Comparison of ENCODE assay signal across 8 mouse cellular contexts in the genomic region with DNA sequence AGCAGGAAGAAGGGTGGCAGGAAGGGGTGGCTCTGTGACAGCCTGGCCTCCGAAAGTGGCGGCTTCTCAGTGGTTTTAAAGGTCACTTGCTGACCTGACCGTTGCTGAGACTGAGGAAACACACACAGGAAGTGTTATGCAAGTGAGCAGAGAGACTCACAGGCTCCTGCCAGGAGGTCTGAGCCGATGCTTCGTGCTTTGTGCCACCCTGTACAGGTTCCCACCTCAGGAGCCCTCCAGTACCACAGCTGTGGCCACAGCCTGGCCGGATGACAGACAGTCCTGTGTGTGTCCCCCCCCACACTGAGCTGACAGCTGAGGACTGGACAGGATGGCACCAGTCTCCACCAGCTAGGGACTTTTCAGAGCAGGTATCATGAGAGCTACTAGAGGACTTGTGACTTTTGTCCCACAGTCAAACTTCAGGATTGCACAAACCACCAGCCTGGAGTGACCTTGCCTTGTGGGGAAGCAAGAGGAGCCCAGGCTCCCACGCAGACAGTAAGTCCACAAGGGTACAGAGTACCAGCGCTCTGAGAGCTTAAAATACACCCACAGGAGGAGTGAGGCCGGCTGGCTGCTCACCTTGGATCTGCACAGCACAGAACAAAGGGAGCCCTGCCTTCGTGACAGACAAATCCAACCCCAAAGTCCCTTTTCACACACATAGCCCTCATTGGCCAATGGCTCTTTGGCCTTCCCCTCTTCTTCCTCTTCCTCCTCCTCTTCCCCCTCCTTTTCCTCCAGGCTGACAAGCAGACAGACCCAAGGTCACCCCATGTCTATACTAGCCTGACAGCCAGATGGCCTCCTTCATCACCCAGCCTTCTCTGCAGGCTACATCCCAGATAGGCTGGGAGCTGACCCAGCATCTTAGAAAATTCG.
DNase-seq lines count a peak whose midpoint lies in the region; ATAC-seq lines count a peak whose summit lies in the region.

No protein-coding gene starts in this region.

- no peak overlapping the region for H3K4me3 ChIP-seq in embryonic facial prominence, embryonic 12.5 days
- H3K4me3 ChIP-seq in liver, embryonic 11.5 days (ENCODE audit: low read depth, low read length), result no peak overlapping the region
- no peak overlapping the region for H3K4me3 ChIP-seq in neural tube, embryonic 15.5 days (replicated peaks)

- H3K27ac ChIP-seq in embryonic facial prominence, embryonic 12.5 days, result 0 out of 2 replicates have a peak overlapping the region, but pooled peaks have one; percentile 23
- peak overlapping the region; percentile 80 for H3K27ac ChIP-seq in liver, embryonic 11.5 days (ENCODE audit: low read depth, low read length)
- peak overlapping the region; percentile 13; the same call in 1 of the 2 replicates for H3K27ac ChIP-seq in neural tube, embryonic 15.5 days (replicated peaks)

- no peaks in the 10 kb centered on the region for H3K4me1 ChIP-seq in embryonic facial prominence, embryonic 12.5 days
- H3K4me1 ChIP-seq in liver, embryonic 11.5 days (replicated peaks; ENCODE audit: control insufficient read depth, insufficient read depth, low read length), result peaks cover 12% of the 10 kb centered on the region
- no peaks in the 10 kb centered on the region for H3K4me1 ChIP-seq in neural tube, embryonic 15.5 days

- ATAC-seq in embryonic facial prominence, embryonic 12.5 days (ENCODE audit: insufficient number of reproducible peaks, insufficient read depth, low FRiP score, low TSS enrichment), result 0 out of 2 replicates have a peak, but pooled peaks have one; percentile 31
- ATAC-seq in hematopoietic stem cell, adult 5-6 weeks (replicated peaks in 1 of 2; ENCODE audit: insufficient read depth in 1 of 2, low FRiP score in 2 of 2, low TSS enrichment in 1 of 2, low read depth in 1 of 2, poor library complexity in 2 of 2, severe bottlenecking in 2 of 2), result peak; percentile 92
- ATAC-seq in liver, embryonic 11.5 days (replicated peaks; ENCODE audit: low FRiP score), result peak; percentile 60
- ATAC-seq in neural tube, embryonic 15.5 days (ENCODE audit: low FRiP score), result no peak
- ATAC-seq in frontal cortex, adult (ENCODE audit: low TSS enrichment), result no peak

- H3K4me2 ChIP-seq in embryonic facial prominence, embryonic 12.5 days (replicated peaks), result no peak overlapping the region
- H3K4me2 ChIP-seq in liver, embryonic 11.5 days, result 0 out of 2 replicates have a peak overlapping the region, but pooled peaks have one; percentile 11
- no peak overlapping the region for H3K4me2 ChIP-seq in neural tube, embryonic 15.5 days

- H3K27me3 ChIP-seq in embryonic facial prominence, embryonic 12.5 days, result no peaks in the 10 kb centered on the region
- H3K27me3 ChIP-seq in liver, embryonic 11.5 days (replicated peaks; ENCODE audit: control insufficient read depth, insufficient read depth, low read length), result no peaks in the 10 kb centered on the region
- no peaks in the 10 kb centered on the region for H3K27me3 ChIP-seq in neural tube, embryonic 15.5 days (replicated peaks)

- 47% methylated on average over 11 of the region's 11 CpGs for WGBS in embryonic facial prominence, embryonic 12.5 days
- WGBS in liver, embryonic 11.5 days, result 35% methylated on average over 11 of the region's 11 CpGs
- 68% methylated on average over 11 of the region's 11 CpGs for WGBS in neural tube, embryonic 15.5 days

- H3K9me3 ChIP-seq in embryonic facial prominence, embryonic 12.5 days, result no peaks in the 10 kb centered on the region
- no peaks in the 10 kb centered on the region for H3K9me3 ChIP-seq in liver, embryonic 11.5 days (ENCODE audit: control insufficient read depth, low read length)
- no peaks in the 10 kb centered on the region for H3K9me3 ChIP-seq in neural tube, embryonic 15.5 days (replicated peaks)

- no peaks in the 10 kb centered on the region for H3K36me3 ChIP-seq in embryonic facial prominence, embryonic 12.5 days
- no peaks in the 10 kb centered on the region for H3K36me3 ChIP-seq in liver, embryonic 11.5 days (ENCODE audit: control insufficient read depth, insufficient read depth, low read length)
- H3K36me3 ChIP-seq in neural tube, embryonic 15.5 days, result no peaks in the 10 kb centered on the region

- DNase-seq in right cerebral cortex, postnatal 14 days, result peak; percentile 13
- no peak for DNase-seq in right cerebral cortex, adult 18-20 months
- DNase-seq in liver, embryonic 11.5 days (ENCODE audit: low spot score), result peak; percentile 51
- no peak for DNase-seq in cerebellum, adult 8-10 months

- H3K9ac ChIP-seq in embryonic facial prominence, embryonic 12.5 days, result no peak overlapping the region
- no peak overlapping the region for H3K9ac ChIP-seq in liver, embryonic 11.5 days (ENCODE audit: low read depth, low read length)
- H3K9ac ChIP-seq in neural tube, embryonic 15.5 days (replicated peaks), result no peak overlapping the region

Comparison
In these comparisons a context has a peak if more than half of its experiments do, and no peak if none do; other contexts are left out.
1. DNase-seq: peak in right cerebral cortex, postnatal 14 days (single experiment) and liver, embryonic 11.5 days (single experiment); none in right cerebral cortex, adult 18-20 months (single experiment) and cerebellum, adult 8-10 months (single experiment).
2. ATAC-seq: peak in embryonic facial prominence, embryonic 12.5 days (single experiment), hematopoietic stem cell, adult 5-6 weeks (2 of 2) and liver, embryonic 11.5 days (single experiment); none in neural tube, embryonic 15.5 days (single experiment) and frontal cortex, adult (single experiment).
3. H3K27ac ChIP-seq: peak in every context shown above with its lines; median percentile 80 in liver, embryonic 11.5 days; 23 in embryonic facial prominence, embryonic 12.5 days; 13 in neural tube, embryonic 15.5 days.